Mouse (Mus musculus) heart, embryonic 15.5 days (tissue): ENCODE measurements around the gene Eif4b. TPM values are rescaled to one million over a fixed set of nuclear protein-coding genes. Genes with fewer than 3 reads are reported as not detected.

ENCODE experiments used
- ATAC-seq: fragments of 200-750 bp; cut with Nextera tagmentation; replicated peaks from 2 replicates; pipeline ENCODE4 v1.8.0; 2017; ENCODE audit warnings: low read depth, moderate TSS enrichment; ENCODE audit not compliant: insufficient number of reproducible peaks, insufficient read depth, low FRiP score
- H3K27ac ChIP-seq: fragments of 300-500 bp; sonication (generic); 2 replicates; pipeline ENCODE4 v1.5.1; 2015; ENCODE audit warnings: mild to moderate bottlenecking, inconsistent platforms
- H3K27me3 ChIP-seq: fragments of 300-500 bp; sonication (generic); 2 replicates; pipeline ENCODE4 v1.6.1; 2015; ENCODE audit warnings: inconsistent platforms
- H3K36me3 ChIP-seq: fragments of 300-500 bp; sonication (generic); 2 replicates; pipeline ENCODE4 v1.6.1; 2015; ENCODE audit warnings: mild to moderate bottlenecking, inconsistent platforms
- H3K4me1 ChIP-seq: fragments of 300-500 bp; sonication (generic); replicated peaks from 2 replicates; pipeline ENCODE4 v1.6.1; 2015; ENCODE audit warnings: inconsistent platforms
- H3K4me2 ChIP-seq: fragments of 300-500 bp; sonication (generic); 2 replicates; pipeline ENCODE4 v1.6.1; 2015; ENCODE audit warnings: inconsistent platforms, mild to moderate bottlenecking, moderate library complexity
- H3K4me3 ChIP-seq: fragments of 300-500 bp; sonication (generic); 2 replicates; pipeline ENCODE4 v1.5.1; 2015; ENCODE audit warnings: mild to moderate bottlenecking, inconsistent platforms
- H3K9ac ChIP-seq: fragments of 300-500 bp; sonication (generic); 2 replicates; pipeline ENCODE4 v1.6.1; 2015; ENCODE audit warnings: mild to moderate bottlenecking, inconsistent platforms
- H3K9me3 ChIP-seq: fragments of 300-500 bp; sonication (generic); replicated peaks from 2 replicates; pipeline ENCODE4 v1.6.1; 2016; ENCODE audit warnings: inconsistent platforms
- whole genome bisulfite sequencing: fragments of 180-500 bp; shearing (Covaris S2); methylation state at CpG from one replicate; pipeline ENCODE4 v1.1.7; 2015; ENCODE audit warnings: mixed read lengths; 5-methylcytosine and 5-hydroxymethylcytosine counted together
- polyA plus RNA-seq: library from polyadenylated mRNA; unstranded; fragments of >200 nt; fragmentation: Nextera tagmentation; extraction: Ambion mirVana; gene quantifications from 2 replicates; pipeline ENCODE4 v1.2.1, GENCODE M21; 2015

Eif4b gene
- polyA plus RNA-seq, 1 experiment from 2014 or later: 56.5 TPM

DNA sequence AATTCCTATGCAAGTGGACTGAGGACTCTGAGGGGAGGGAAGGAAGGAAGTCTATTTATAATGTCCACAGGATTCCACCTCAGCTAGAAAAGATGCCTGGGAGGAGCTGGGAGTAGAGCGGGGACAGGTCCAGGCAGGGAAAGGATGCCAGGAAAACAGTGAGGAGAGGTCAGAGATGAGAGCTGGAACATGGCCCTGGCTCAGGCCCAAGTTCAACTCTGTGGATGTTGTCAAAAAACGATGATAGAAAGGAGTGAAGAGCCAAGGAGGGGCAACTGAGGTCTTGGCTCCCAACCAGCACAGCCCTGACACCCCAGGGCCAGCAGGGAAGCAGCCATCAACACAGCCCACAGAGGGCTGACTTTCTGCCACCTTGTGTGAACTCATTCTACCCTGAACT is 52.7 kb downstream of the Eif4b start:
- no peak overlapping the region for H3K9ac ChIP-seq
- no peaks in the 10 kb centered on the region for H3K27me3 ChIP-seq
- peaks cover 12% of the 10 kb centered on the region for H3K4me1 ChIP-seq
- peaks cover 43% of the 10 kb centered on the region for H3K36me3 ChIP-seq
- peak overlapping the region; percentile 51 for H3K27ac ChIP-seq
- H3K4me2 ChIP-seq: no peak overlapping the region
- peak; percentile 70 for ATAC-seq
- H3K4me3 ChIP-seq: no peak overlapping the region
- H3K9me3 ChIP-seq: no peaks in the 10 kb centered on the region
- 19% methylated on average over 2 of the region's 2 CpGs for WGBS

DNA sequence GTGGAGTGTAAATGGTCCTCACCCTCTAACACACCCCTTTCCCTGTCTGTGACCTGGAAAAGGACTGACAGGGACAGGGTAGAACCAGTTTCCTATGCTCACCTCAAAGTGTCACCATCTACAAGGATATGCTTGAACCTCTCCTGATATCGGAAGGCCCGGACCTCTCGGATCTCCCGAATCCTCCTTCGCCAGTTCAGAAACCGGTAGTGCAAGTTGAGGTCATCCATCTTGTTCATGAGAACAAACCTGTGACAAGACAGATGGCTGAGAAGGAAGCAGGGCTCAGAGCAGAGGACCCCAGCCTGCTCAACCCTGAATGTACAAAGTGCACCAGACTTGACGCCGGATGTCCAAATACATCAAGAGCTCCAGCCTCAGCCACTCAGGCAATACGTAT is 59.7 kb downstream of the Eif4b start:
- H3K4me3 ChIP-seq: no peak overlapping the region

DNA sequence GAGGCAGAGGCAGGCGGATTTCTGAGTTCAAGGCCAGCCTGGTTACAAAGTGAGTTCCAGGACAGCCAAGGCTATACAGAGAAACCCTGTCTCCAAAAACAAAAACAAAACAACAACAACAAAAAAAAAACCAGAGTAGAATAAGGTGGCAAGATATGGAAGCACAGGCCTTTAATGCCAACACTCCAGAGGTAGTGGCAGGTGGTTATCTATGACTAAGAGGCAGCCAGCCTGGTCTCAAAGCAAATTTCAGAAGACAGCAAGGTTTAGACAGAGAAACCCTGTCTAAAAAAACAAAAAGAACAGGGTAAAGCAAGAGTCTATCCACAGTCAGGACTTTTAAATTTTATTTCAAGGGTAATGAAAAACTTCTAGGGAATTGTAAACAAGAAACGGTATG is 61.1 kb downstream of the Eif4b start:
- peaks cover 20% of the 10 kb centered on the region; the same call in 1 of the 2 replicates for H3K36me3 ChIP-seq
- WGBS: 90% methylated on average over 2 of the region's 2 CpGs
- H3K27ac ChIP-seq: no peak overlapping the region
- no peak overlapping the region for H3K4me3 ChIP-seq
- no peaks in the 10 kb centered on the region for H3K9me3 ChIP-seq
- no peak overlapping the region for H3K9ac ChIP-seq
- peaks cover 18% of the 10 kb centered on the region for H3K4me1 ChIP-seq
- no peak for ATAC-seq
- H3K27me3 ChIP-seq: no peaks in the 10 kb centered on the region
- no peak overlapping the region for H3K4me2 ChIP-seq

More for the DNA sequence above, 59.7 kb downstream of the Eif4b start:
- ATAC-seq: no peak
- Histone ChIP-seq H3K4me2 (no peak overlapping the region), H3K27me3 (no peaks in the 10 kb centered on the region), H3K27ac (no peak overlapping the region), H3K9me3 (no peaks in the 10 kb centered on the region), H3K9ac (no peak overlapping the region), H3K4me1 (peaks cover 18% of the 10 kb centered on the region), H3K36me3 (peaks cover 31% of the 10 kb centered on the region)
- 82% methylated on average over 9 of the region's 9 CpGs for WGBS

DNA sequence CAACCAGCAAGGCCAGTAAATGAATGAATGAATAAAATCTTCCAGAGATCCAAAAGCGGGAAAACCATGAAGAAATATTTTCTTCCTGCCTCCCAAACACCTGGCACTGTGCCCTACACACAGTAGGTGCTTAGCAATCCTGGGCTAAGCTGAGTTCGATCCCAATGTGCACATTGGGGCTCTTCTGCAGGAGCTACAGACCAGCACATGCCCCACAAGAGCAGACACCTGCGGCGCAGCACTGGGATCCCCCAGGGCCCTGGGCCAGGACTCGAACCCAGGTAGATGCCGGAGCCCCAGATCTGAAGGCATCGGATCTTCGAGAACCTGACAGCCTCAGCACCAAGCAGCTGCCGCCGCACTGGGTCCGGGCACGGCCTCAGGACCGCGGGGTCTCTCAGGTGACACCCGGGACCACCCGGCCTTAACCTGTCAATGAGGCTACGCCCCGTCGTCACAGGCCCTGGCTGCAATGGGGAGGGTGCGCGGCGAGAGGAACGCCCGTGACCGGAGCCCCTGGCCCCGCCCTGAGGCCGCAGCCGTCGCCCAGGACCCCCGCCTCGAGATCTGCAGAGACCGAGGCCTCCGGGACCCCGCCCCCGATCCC is 62.1 kb downstream of the Eif4b start:
- H3K9me3 ChIP-seq: no peaks in the 10 kb centered on the region
- H3K4me3 ChIP-seq: peak overlapping the region; percentile 68
- peak overlapping the region; percentile 72 for H3K9ac ChIP-seq
- peaks cover 11% of the 10 kb centered on the region; the same call in 1 of the 2 replicates for H3K36me3 ChIP-seq
- peak overlapping the region; percentile 75 for H3K4me2 ChIP-seq
- peak; percentile 63 for ATAC-seq
- 2% methylated on average over 32 of the region's 35 CpGs for WGBS
- peak overlapping the region; percentile 66 for H3K27ac ChIP-seq
- peaks cover 18% of the 10 kb centered on the region for H3K4me1 ChIP-seq
- H3K27me3 ChIP-seq: no peaks in the 10 kb centered on the region

DNA sequence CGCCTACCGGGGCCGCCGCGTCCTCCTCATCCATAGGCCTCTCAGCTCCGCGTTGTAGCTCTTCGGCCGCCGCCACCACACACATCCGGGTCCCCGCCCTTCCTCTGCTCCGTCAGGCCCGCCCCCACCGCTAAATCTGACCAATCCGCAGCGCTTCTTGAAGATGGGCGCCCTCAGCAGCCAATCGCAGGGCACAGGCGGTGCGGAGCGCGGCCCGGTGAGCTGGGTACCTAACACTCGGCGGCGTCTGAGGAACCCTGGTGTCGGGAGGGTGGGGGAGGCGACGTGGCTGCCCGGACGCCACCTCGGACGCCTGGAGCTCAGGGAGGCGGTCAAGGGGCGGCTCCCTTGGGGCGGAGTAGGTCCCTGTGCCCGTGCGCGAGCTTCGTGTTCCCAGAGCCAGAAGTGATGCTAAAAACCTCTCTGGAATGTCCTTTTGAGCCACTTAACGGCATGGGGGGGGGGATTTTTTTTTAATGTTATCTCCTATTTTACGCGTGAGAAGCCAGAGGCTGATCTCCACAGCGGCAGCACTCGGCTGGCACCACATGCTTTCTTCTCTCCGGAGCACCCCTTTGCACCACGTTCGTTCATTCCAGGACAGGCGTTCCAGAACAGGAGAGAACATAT is 62.7 kb downstream of the Eif4b start, which contains the start of gene Spryd3:
TSS of gene Spryd3 (minus strand) at position 106 of the 630 bp plus-strand sequence.
- Histone ChIP-seq H3K27me3 (no peaks in the 10 kb centered on the region), H3K4me2 (peak within 1 kb of the TSS; percentile 75), H3K9ac (peak within 1 kb of the TSS; percentile 72), H3K4me1 (peaks cover 18% of the 10 kb centered on the region), H3K36me3 (peaks cover 7% of the 10 kb centered on the region; the same call in 1 of the 2 replicates), H3K4me3 (peak within 1 kb of the TSS; percentile 68), H3K27ac (peak within 1 kb of the TSS; percentile 75), H3K9me3 (no peaks in the 10 kb centered on the region)
- ATAC-seq: peak; percentile 98
- under 1% methylated on average over 50 of the region's 50 CpGs for WGBS

DNA sequence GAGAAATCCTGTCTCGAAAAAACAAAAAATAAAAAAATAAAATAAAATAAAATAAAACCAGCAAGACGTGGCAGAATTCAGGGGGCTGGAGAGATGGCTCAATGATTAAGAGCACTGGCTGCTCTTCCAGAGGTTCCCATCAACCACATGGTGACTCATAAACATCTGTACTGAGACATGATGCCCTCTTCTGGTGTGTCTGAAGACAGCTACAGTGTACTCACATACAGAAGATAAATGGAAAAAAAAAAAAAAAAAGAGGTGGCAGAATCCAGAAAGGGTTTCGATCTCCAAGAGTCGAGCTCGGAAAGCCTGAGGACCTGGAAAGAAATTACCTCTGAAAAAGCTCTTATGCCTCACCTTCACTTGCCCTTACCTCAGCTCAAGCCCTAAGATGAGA is 67.5 kb downstream of the Eif4b start:
- H3K36me3 ChIP-seq: no peaks in the 10 kb centered on the region
- H3K27me3 ChIP-seq: peaks cover 28% of the 10 kb centered on the region
- no peak for ATAC-seq
- no peak overlapping the region for H3K4me3 ChIP-seq
- peaks cover 31% of the 10 kb centered on the region for H3K4me1 ChIP-seq
- H3K4me2 ChIP-seq: no peak overlapping the region
- H3K9ac ChIP-seq: no peak overlapping the region
- H3K27ac ChIP-seq: no peak overlapping the region
- WGBS: 85% methylated on average over 5 of the region's 5 CpGs
- no peaks in the 10 kb centered on the region for H3K9me3 ChIP-seq

DNA sequence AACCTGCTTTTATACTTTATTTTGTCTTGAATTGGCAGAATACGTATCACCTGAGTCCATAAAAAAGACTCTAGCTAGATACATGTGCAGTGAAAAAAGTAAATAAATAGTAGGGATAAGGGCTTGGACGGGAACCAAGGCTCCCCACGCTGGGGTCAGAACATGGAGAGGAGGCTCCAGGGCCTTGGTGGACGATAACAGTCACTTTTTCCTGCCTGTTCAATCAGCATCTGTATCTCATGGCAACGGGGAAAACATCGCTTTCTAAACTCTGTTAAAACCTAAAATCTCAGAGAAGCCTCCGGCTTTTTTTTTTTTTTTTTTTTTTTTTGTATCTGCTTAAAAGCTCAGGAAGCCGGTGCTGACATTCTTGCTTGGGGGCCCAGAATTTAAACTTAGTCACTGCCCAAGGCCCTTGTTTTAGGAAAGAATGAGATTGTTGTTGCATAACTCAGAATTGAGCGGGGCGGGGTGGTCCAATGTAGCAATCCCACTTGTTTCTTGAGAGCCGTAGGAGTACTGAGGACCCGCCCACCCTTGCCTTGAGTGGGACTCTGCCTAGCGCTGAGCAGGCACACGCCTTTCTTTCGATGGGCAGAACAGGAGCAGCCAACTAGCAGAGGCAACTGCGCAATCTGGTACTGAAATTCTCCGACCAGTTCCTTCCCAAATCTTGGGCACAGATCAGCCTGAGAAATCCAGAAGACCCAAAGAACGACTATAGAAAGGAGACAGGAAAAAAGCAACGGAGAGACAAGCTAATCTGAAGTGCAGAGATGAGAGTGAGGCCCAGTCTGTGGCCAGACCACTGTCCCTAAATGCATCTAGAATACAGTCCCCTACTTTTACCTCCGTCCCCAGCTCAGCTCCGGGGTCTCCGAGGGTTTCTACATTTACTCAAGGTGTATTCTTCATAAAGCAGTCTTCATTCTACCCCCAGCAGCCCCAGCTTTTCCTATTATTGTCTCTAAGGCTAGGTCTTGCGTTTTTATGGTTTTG is 69.6 kb downstream of the Eif4b start:
- Histone ChIP-seq H3K36me3 (no peaks in the 10 kb centered on the region), H3K27ac (no peak overlapping the region), H3K27me3 (peaks cover 28% of the 10 kb centered on the region), H3K9me3 (no peaks in the 10 kb centered on the region), H3K4me2 (no peak overlapping the region), H3K4me3 (no peak overlapping the region), H3K9ac (no peak overlapping the region), H3K4me1 (peaks cover 24% of the 10 kb centered on the region)
- ATAC-seq: 0 out of 2 replicates have a peak, but pooled peaks have one; percentile 38
- 53% methylated on average over 23 of the region's 23 CpGs for WGBS

DNA sequence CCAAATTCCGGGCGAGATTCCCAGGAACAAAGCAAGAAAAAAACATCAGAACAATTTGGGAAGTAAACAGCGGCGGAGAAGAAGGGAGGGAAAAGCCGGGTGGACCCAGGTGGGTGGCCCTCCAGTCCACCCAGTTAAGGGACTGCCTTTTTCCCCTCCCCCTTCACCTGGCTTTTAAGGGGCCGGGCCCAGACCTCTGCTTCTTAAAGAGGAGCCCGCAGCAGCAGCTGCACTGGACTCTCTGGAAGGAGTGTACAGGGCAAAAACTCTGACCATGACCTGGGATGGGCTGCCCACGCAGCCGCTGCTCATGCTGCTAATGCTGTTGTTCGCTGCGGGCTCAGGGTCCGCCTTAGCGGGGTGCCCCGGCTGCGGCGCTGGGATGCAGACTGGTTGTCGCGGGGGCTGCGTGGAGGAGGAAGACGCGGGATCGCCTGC is 70.7 kb downstream of the Eif4b start, which contains the start of gene Igfbp6:
TSS of gene Igfbp6 (plus strand) at position 89 of the 438 bp plus-strand sequence.
- Histone ChIP-seq H3K4me1 (peaks cover 24% of the 10 kb centered on the region), H3K9ac (peak within 1 kb of the TSS; percentile 0; the same call in 1 of the 2 replicates), H3K36me3 (no peaks in the 10 kb centered on the region), H3K4me3 (peak within 1 kb of the TSS; percentile 9; the same call in 1 of the 2 replicates), H3K27me3 (peaks cover 28% of the 10 kb centered on the region), H3K9me3 (no peaks in the 10 kb centered on the region), H3K27ac (no peak within 1 kb of the TSS), H3K4me2 (peak within 1 kb of the TSS; percentile 42)
- ATAC-seq: no peak
- WGBS: 20% methylated on average over 22 of the region's 22 CpGs

DNA sequence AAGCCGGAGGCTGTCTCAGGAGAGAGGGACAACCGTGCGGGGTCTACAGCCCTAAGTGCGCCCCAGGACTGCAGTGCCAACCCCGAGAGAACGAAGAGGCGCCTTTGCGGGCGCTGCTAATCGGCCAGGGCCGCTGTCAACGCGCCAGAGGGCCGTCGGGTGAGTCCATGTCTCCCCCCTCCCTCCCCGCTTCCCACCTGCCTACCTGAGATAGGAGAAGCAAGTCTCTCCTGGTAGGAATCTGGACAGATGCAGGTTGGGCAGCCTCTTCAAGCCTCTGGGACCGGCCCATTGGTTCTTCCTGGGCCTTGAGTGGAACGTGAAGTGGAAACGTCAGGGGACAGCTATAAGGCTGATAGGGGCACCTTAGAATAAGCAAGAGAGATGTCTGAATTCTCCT is 71.2 kb downstream of the Eif4b start:
- Histone ChIP-seq H3K4me3 (peak overlapping the region; percentile 9; the same call in 1 of the 2 replicates), H3K9ac (peak overlapping the region; percentile 0; the same call in 1 of the 2 replicates), H3K27me3 (peaks cover 28% of the 10 kb centered on the region), H3K27ac (no peak overlapping the region), H3K36me3 (no peaks in the 10 kb centered on the region), H3K4me2 (peak overlapping the region; percentile 42), H3K4me1 (peaks cover 24% of the 10 kb centered on the region), H3K9me3 (no peaks in the 10 kb centered on the region)
- no peak for ATAC-seq
- 12% methylated on average over 19 of the region's 19 CpGs for WGBS

DNA sequence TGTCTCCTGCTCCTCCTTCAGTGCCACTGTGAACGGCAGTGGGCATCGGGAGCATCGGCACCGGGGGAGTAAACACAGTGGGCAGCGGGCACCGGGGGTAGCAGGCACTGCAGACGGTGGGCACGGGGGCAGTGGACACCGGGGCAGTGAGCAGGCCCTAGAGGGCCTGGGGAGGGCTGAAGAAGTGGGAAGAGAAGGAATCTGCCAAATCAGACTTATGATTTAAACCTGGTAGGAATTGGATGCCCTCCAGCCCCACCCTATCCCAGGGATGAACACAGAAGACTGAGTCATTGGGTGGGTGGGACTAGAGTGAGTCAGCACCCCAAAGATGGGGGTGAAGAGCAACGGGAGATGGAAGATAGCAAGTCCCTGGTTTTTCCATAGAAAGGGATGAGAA is 71.8 kb downstream of the Eif4b start:
- Histone ChIP-seq H3K27me3 (peaks cover 28% of the 10 kb centered on the region), H3K4me1 (peaks cover 29% of the 10 kb centered on the region), H3K36me3 (no peaks in the 10 kb centered on the region), H3K4me3 (no peak overlapping the region), H3K27ac (no peak overlapping the region), H3K4me2 (no peak overlapping the region), H3K9ac (no peak overlapping the region), H3K9me3 (no peaks in the 10 kb centered on the region)
- 81% methylated on average over 10 of the region's 10 CpGs for WGBS
- no peak for ATAC-seq

DNA sequence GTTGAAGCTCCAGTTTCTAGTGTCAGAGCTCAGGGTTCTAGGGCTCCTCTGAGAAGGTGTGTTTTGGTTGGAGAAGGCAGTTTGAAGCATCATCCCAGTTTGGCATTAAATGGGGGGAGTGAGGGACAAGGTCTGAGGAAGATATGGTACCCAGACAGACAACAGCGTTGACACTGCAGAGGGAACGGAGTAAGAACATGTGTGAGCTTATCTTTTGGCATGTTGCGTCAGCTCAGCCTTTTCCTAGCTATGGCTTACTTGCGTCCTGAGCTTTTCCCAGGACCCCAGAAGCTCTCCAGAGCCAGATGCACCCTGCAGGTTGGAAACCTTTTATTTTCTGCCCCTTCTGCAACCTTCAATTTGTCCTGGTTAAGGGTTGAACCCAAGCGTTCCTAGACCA is 72.5 kb downstream of the Eif4b start:
- Histone ChIP-seq H3K27me3 (peaks cover 28% of the 10 kb centered on the region), H3K9ac (no peak overlapping the region), H3K4me3 (no peak overlapping the region), H3K4me1 (peaks cover 34% of the 10 kb centered on the region), H3K27ac (no peak overlapping the region), H3K36me3 (no peaks in the 10 kb centered on the region), H3K9me3 (no peaks in the 10 kb centered on the region), H3K4me2 (no peak overlapping the region)
- 60% methylated on average over 5 of the region's 5 CpGs for WGBS
- no peak for ATAC-seq
